Mouse (Mus musculus) limb, embryonic 11.5 days (tissue): Measurements from ENCODE around the gene Ccdc107. TPM values are rescaled to one million over a fixed set of nuclear protein-coding genes. Genes with fewer than 3 reads are reported as not detected.

Experiments
- ATAC-seq: fragments of 200-750 bp; cut with Nextera tagmentation; 2 replicates; pipeline ENCODE4 v1.8.0; 2017; ENCODE audit warnings: low read depth; ENCODE audit not compliant: insufficient number of reproducible peaks, low FRiP score, low TSS enrichment
- DNase-seq: peaks from one replicate; pipeline ENCODE4 v3.0.0-alpha.2; 2015; ENCODE audit warnings: low spot score
- H3K27ac ChIP-seq: fragments of 300-500 bp; sonication (generic); replicated peaks from 2 replicates; pipeline ENCODE4 v1.5.1; 2014; ENCODE audit warnings: low read depth, mild to moderate bottlenecking, low read length
- H3K27me3 ChIP-seq: fragments of 300-500 bp; sonication (generic); 2 replicates; pipeline ENCODE4 v1.6.1; 2014; ENCODE audit warnings: mild to moderate bottlenecking, low read length, mixed read lengths; ENCODE audit not compliant: control insufficient read depth, insufficient read depth
- H3K36me3 ChIP-seq: fragments of 300-500 bp; sonication (generic); 2 replicates; pipeline ENCODE4 v1.6.1; 2014; ENCODE audit warnings: mild to moderate bottlenecking, low read length, moderate library complexity, mixed read lengths; ENCODE audit not compliant: control insufficient read depth, insufficient read depth
- H3K4me1 ChIP-seq: fragments of 300-500 bp; sonication (generic); 2 replicates; pipeline ENCODE4 v1.6.1; 2014; ENCODE audit warnings: low read length, mixed read lengths; ENCODE audit not compliant: control insufficient read depth, insufficient read depth
- H3K4me2 ChIP-seq: fragments of 300-500 bp; sonication (generic); 2 replicates; pipeline ENCODE4 v1.6.1; 2014; ENCODE audit warnings: low read depth, mild to moderate bottlenecking, moderate library complexity; ENCODE audit not compliant: severe bottlenecking
- H3K4me3 ChIP-seq: fragments of 300-500 bp; sonication (generic); 2 replicates; pipeline ENCODE4 v1.5.1; 2014; ENCODE audit warnings: low read depth, low read length
- H3K9ac ChIP-seq: fragments of 300-500 bp; sonication (generic); 2 replicates; pipeline ENCODE4 v1.6.1; 2014; ENCODE audit warnings: mild to moderate bottlenecking, low read length
- H3K9me3 ChIP-seq: fragments of 300-500 bp; sonication (generic); 2 replicates; pipeline ENCODE4 v1.6.1; 2016; ENCODE audit warnings: low read length; ENCODE audit not compliant: control insufficient read depth
- WGBS: fragments of 180-500 bp; shearing (Covaris S2); extraction: QIAGEN DNeasy Blood & Tissue Kit; methylation state at CpG from one replicate; pipeline ENCODE4 v1.1.7; 2014; 5-methylcytosine and 5-hydroxymethylcytosine counted together
- polyA plus RNA-seq: library from polyadenylated mRNA; unstranded; fragments of >200 nt; fragmentation: Nextera tagmentation; extraction: Ambion mirVana; gene quantifications from 2 replicates; pipeline ENCODE4 v1.2.1, GENCODE M21; 2014

The Ccdc107 gene
- polyA plus RNA-seq, 1 experiment from 2014 or later = 58.9 TPM

- Histone ChIP-seq H3K9ac (peak overlapping the region; percentile 45), H3K27me3 (0 out of 2 replicates have a peak, but pooled peaks cover 3% of the 10 kb centered on the region), H3K4me2 (peak overlapping the region; percentile 70), H3K9me3 (no peaks in the 10 kb centered on the region), H3K4me3 (no peak overlapping the region), H3K27ac (no peak overlapping the region), H3K4me1 (no peaks in the 10 kb centered on the region), H3K36me3 (no peaks in the 10 kb centered on the region)
- 39% methylated on average over 9 of the region's 9 CpGs for WGBS
- DNase-seq (no peak), ATAC-seq (no peak)
Measured at GRCm38 (mm10) chr4:43509109-43509508, 16.4 kb downstream of the Ccdc107 start.

- Histone ChIP-seq H3K4me3 (no peak overlapping the region), H3K9ac (no peak overlapping the region), H3K27ac (no peak overlapping the region), H3K36me3 (no peaks in the 10 kb centered on the region), H3K4me2 (no peak overlapping the region), H3K27me3 (0 out of 2 replicates have a peak, but pooled peaks cover 3% of the 10 kb centered on the region), H3K4me1 (no peaks in the 10 kb centered on the region), H3K9me3 (no peaks in the 10 kb centered on the region)
- WGBS = 76% methylated on average over 19 of the region's 19 CpGs
- ATAC-seq = no peak
- DNase-seq = no peak
Measured at GRCm38 (mm10) chr4:43511675-43512454, 19.2 kb downstream of the Ccdc107 start.

GRCm38 (mm10) chr4:43512653-43513052 lies 20.0 kb downstream of the Ccdc107 start:
- no peaks in the 10 kb centered on the region for H3K4me1 ChIP-seq
- 60% methylated on average over 7 of the region's 7 CpGs for whole genome bisulfite sequencing

GRCm38 (mm10) chr4:43513300-43513699 lies 20.6 kb downstream of the Ccdc107 start:
- WGBS = 92% methylated on average over 4 of the region's 4 CpGs
- DNase-seq = no peak
- no peaks in the 10 kb centered on the region for H3K4me1 ChIP-seq

More at GRCm38 (mm10) chr4:43512653-43513052, 20.0 kb downstream of the Ccdc107 start:
- Histone ChIP-seq H3K4me2 (no peak overlapping the region), H3K4me3 (no peak overlapping the region), H3K27ac (no peak overlapping the region), H3K27me3 (0 out of 2 replicates have a peak, but pooled peaks cover under 1% of the 10 kb centered on the region), H3K36me3 (no peaks in the 10 kb centered on the region), H3K9ac (no peak overlapping the region), H3K9me3 (no peaks in the 10 kb centered on the region)
- no peak for ATAC-seq
- DNase-seq = no peak

GRCm38 (mm10) chr4:43513791-43514190 lies 21.1 kb downstream of the Ccdc107 start:
- H3K27ac ChIP-seq = no peak overlapping the region
- no peaks in the 10 kb centered on the region; the same call in 1 of the 2 replicates for H3K27me3 ChIP-seq
- no peak for ATAC-seq
- no peak overlapping the region for H3K4me2 ChIP-seq
- no peaks in the 10 kb centered on the region for H3K36me3 ChIP-seq
- H3K9ac ChIP-seq = no peak overlapping the region
- DNase-seq = no peak
- no peaks in the 10 kb centered on the region for H3K9me3 ChIP-seq
- H3K4me1 ChIP-seq = no peaks in the 10 kb centered on the region
- H3K4me3 ChIP-seq = no peak overlapping the region
- 81% methylated on average over 4 of the region's 4 CpGs for WGBS

More at GRCm38 (mm10) chr4:43513300-43513699, 20.6 kb downstream of the Ccdc107 start:
- no peak overlapping the region for H3K27ac ChIP-seq
- no peaks in the 10 kb centered on the region for H3K27me3 ChIP-seq
- H3K9ac ChIP-seq = no peak overlapping the region
- H3K4me3 ChIP-seq = no peak overlapping the region
- H3K9me3 ChIP-seq = no peaks in the 10 kb centered on the region
- H3K4me2 ChIP-seq = no peak overlapping the region
- H3K36me3 ChIP-seq = no peaks in the 10 kb centered on the region
- ATAC-seq = no peak

- H3K27ac ChIP-seq = no peak overlapping the region
- no peaks in the 10 kb centered on the region for H3K36me3 ChIP-seq
- H3K4me2 ChIP-seq = no peak overlapping the region
- H3K4me1 ChIP-seq = peaks cover 4% of the 10 kb centered on the region; the same call in 1 of the 2 replicates
- 68% methylated on average over 11 of the region's 11 CpGs for WGBS
- no peaks in the 10 kb centered on the region for H3K9me3 ChIP-seq
- no peak overlapping the region for H3K9ac ChIP-seq
- DNase-seq (no peak), ATAC-seq (no peak)
- H3K27me3 ChIP-seq = no peaks in the 10 kb centered on the region; the same call in 1 of the 2 replicates
- H3K4me3 ChIP-seq = no peak overlapping the region
Measured at GRCm38 (mm10) chr4:43515764-43516708, 23.3 kb downstream of the Ccdc107 start.

- no peak overlapping the region for H3K4me3 ChIP-seq
Measured at GRCm38 (mm10) chr4:43519551-43519950, 26.9 kb downstream of the Ccdc107 start.

GRCm38 (mm10) chr4:43519956-43520355 lies 27.3 kb downstream of the Ccdc107 start:
- peaks cover 20% of the 10 kb centered on the region for H3K27me3 ChIP-seq
- H3K4me2 ChIP-seq = peak overlapping the region; percentile 37
- H3K27ac ChIP-seq = no peak overlapping the region
- peak; percentile 98 for DNase-seq
- H3K4me1 ChIP-seq = peaks cover 20% of the 10 kb centered on the region
- no peaks in the 10 kb centered on the region for H3K9me3 ChIP-seq
- no peak for ATAC-seq
- no peaks in the 10 kb centered on the region for H3K36me3 ChIP-seq
- H3K4me3 ChIP-seq = 0 out of 2 replicates have a peak overlapping the region, but pooled peaks have one; percentile 1
- H3K9ac ChIP-seq = no peak overlapping the region
- WGBS = 14% methylated on average over 6 of the region's 6 CpGs

More at GRCm38 (mm10) chr4:43519551-43519950, 26.9 kb downstream of the Ccdc107 start:
- Histone ChIP-seq H3K4me1 (peaks cover 20% of the 10 kb centered on the region), H3K4me2 (peak overlapping the region; percentile 37), H3K9ac (no peak overlapping the region), H3K27me3 (peaks cover 16% of the 10 kb centered on the region), H3K9me3 (no peaks in the 10 kb centered on the region), H3K36me3 (no peaks in the 10 kb centered on the region), H3K27ac (no peak overlapping the region)
- WGBS = 15% methylated on average over 10 of the region's 10 CpGs
- ATAC-seq (no peak), DNase-seq (no peak)
